Mouse (Mus musculus) heart, adult 2 months (tissue): ENCODE results near the gene Foxr1. TPM values are rescaled to one million over a fixed set of nuclear protein-coding genes. Genes with fewer than 3 reads are reported as not detected.

Experiments
- DNase-seq, 2 experiments: peaks; one replicate each; pipeline ENCODE4 v3.0.0; 2021
- H3K27ac ChIP-seq: fragments of 200-600 bp; 2 replicates; pipeline ENCODE4 v1.8.1; 2022
- H3K27me3 ChIP-seq: fragments of 200-500 bp; 2 replicates; pipeline ENCODE4 v1.6.1; 2012; ENCODE audit warnings: mild to moderate bottlenecking, low read length, inconsistent platforms, mixed read lengths; ENCODE audit not compliant: control insufficient read depth, insufficient read depth
- H3K36me3 ChIP-seq: fragments of 200-500 bp; 2 replicates; pipeline ENCODE4 v1.6.1; 2012; ENCODE audit warnings: low read length, inconsistent platforms; ENCODE audit not compliant: control insufficient read depth, insufficient read depth
- H3K4me1 ChIP-seq: fragments of 200-500 bp; 2 replicates; pipeline ENCODE4 v1.6.1; 2011; ENCODE audit warnings: low read length; ENCODE audit not compliant: control insufficient read depth, insufficient read depth
- H3K4me3 ChIP-seq: fragments of 200-600 bp; 2 replicates; pipeline ENCODE4 v1.8.1; 2022
- H3K79me2 ChIP-seq: fragments of 200-500 bp; replicated peaks from 2 replicates; pipeline ENCODE4 v1.6.1; 2012; ENCODE audit warnings: mild to moderate bottlenecking, inconsistent platforms, low read length, moderate library complexity, mixed read lengths; ENCODE audit not compliant: control insufficient read depth, insufficient read depth
- H3K9ac ChIP-seq: fragments of 200-500 bp; 2 replicates; pipeline ENCODE4 v1.6.1; 2012; ENCODE audit warnings: low read depth, mild to moderate bottlenecking, control low read depth, inconsistent platforms, low read length, mixed read lengths
- CTCF ChIP-seq: fragments of 200-600 bp; IDR thresholded peaks from 2 replicates; pipeline ENCODE4 v1.8.1; 2022; ENCODE audit warnings: antibody characterized with exemption, mild to moderate bottlenecking, moderate library complexity
- EP300 ChIP-seq: fragments of 200-500 bp; IDR thresholded peaks from 2 replicates; pipeline ENCODE4 v1.6.1; 2011; ENCODE audit warnings: low read depth, low read length, control low read depth; ENCODE audit not compliant: insufficient read depth
- POLR2A ChIP-seq: fragments of 200-500 bp; IDR thresholded peaks from 2 replicates; pipeline ENCODE4 v1.6.1; 2011; ENCODE audit warnings: mild to moderate bottlenecking, low read depth, low read length, control low read depth; ENCODE audit not compliant: insufficient read depth
- WGBS: fragments of 180-500 bp; shearing (Covaris S2); methylation state at CpG from one replicate; pipeline ENCODE4 v1.1.7; 2018; 5-methylcytosine and 5-hydroxymethylcytosine counted together
- intact Hi-C: fragments of 180-260 bp; cut with DNase I; formaldehyde crosslinking; loops from one replicate; pipeline ENCODE4 v1.15.1; 2025
- microRNA-seq, 2 experiments: library from miRNA; unstranded; fragments of <30 nt; microRNA quantifications; one replicate each; pipeline ENCODE4 v1.2.0; 2021
- polyA plus RNA-seq: library from polyadenylated mRNA; depleted of rRNA; stranded (reverse); fragments of >200 nt; gene quantifications from 2 replicates; pipeline ENCODE4 v1.2.3, GENCODE M21; 2012; rRNA removed
- total RNA-seq, 2 experiments: library from RNA; stranded (reverse); gene quantifications; 2 replicates each; pipeline ENCODE4 v1.2.3; 2021

Gene Foxr1
- total and polyA plus RNA-seq, 3 experiments, result not detected

DNA sequence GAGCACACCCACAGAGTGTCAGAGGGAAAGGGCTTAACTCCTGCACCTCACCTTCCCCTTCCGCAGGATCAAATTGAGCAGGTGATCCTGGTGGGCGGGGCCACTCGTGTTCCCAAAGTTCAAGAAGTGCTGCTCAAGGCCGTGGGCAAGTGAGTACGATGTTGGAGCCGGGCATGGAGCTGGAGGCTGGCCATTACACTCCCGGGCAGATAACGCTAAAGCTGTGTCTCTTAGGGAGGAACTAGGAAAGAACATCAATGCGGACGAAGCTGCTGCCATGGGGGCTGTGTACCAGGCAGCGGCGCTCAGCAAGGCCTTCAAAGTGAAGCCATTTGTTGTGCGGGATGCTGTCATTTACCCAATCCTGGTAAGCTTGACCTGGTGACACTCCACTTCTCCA, 56.3 kb downstream of the Foxr1 start:
- H3K27ac ChIP-seq, result no peak overlapping the region
- no peaks in the 10 kb centered on the region for H3K79me2 ChIP-seq
- H3K4me3 ChIP-seq, result no peak overlapping the region
- H3K4me1 ChIP-seq, result peaks cover 2% of the 10 kb centered on the region
- no peak for TF ChIP-seq CTCF
- no peak for TF ChIP-seq EP300
- TF ChIP-seq POLR2A, result no peak
- WGBS, result 91% methylated on average over 13 of the region's 13 CpGs
- no peaks in the 10 kb centered on the region for H3K36me3 ChIP-seq
- no peak overlapping the region for H3K9ac ChIP-seq
- intact Hi-C loops, result loop anchor here (10.0 kb wide), 1 partner anchor 400 kb away; no protein-coding TSS in a partner anchor
- no peaks in the 10 kb centered on the region for H3K27me3 ChIP-seq
- DNase-seq, result no peak

Small RNA genes lying within 50 kb of the gene (microRNA-seq; reads per million reads assigned to microRNA genes)
- 0 to 0.39 reads per million in 2 experiments for gene Mir7085

Other genes with a start within 250 kb of the Foxr1 start
- 10 to 100 TPM; 17.8 to 18.7 TPM for gene Cbl, start 207.1 kb downstream of the Foxr1 start, total RNA-seq
- gene Cbl, start 207.1 kb downstream of the Foxr1 start, polyA plus RNA-seq, result 5.0 and 11.8 TPM in 2 replicates
- gene Ccdc153, start 200.5 kb downstream of the Foxr1 start, total RNA-seq, result not detected
- gene Ccdc153, start 200.5 kb downstream of the Foxr1 start, polyA plus RNA-seq, result 1.6 TPM in 1 of 2 replicates, not detected in the other
- 1 to 10 TPM; 3.4 to 4.2 TPM for gene Pdzd3, start 189.7 kb downstream of the Foxr1 start, total RNA-seq
- gene Pdzd3, start 189.7 kb downstream of the Foxr1 start, polyA plus RNA-seq, result 1.7 and 3.3 TPM in 2 replicates
- gene Nlrx1, start 172.5 kb downstream of the Foxr1 start, total RNA-seq, result 10 to 100 TPM; 20.3 to 21.7 TPM
- gene Nlrx1, start 172.5 kb downstream of the Foxr1 start, polyA plus RNA-seq, result 16.1 and 19.0 TPM in 2 replicates
- gene Abcg4, start 152.5 kb downstream of the Foxr1 start, total RNA-seq, result under 1 TPM; 0.42 to 0.75 TPM
- 1.9 and 2.1 TPM in 2 replicates for gene Abcg4, start 152.5 kb downstream of the Foxr1 start, polyA plus RNA-seq
- 10 to 100 TPM in 1 of 2 experiments, 1 to 10 TPM in 1; 6.9 to 10.2 TPM for gene Hinfp, start 135.5 kb downstream of the Foxr1 start, total RNA-seq
- 12.6 and 16.0 TPM in 2 replicates for gene Hinfp, start 135.5 kb downstream of the Foxr1 start, polyA plus RNA-seq
- 10 to 100 TPM; 14.4 to 15.7 TPM for gene C2cd2l, start 120.9 kb downstream of the Foxr1 start, total RNA-seq
- gene C2cd2l, start 120.9 kb downstream of the Foxr1 start, polyA plus RNA-seq, result 20.4 and 29.9 TPM in 2 replicates
- 10 to 100 TPM; 18.9 to 20.6 TPM for gene Dpagt1, start 115.1 kb downstream of the Foxr1 start, total RNA-seq
- 34.3 and 51.3 TPM in 2 replicates for gene Dpagt1, start 115.1 kb downstream of the Foxr1 start, polyA plus RNA-seq
- 10 to 100 TPM; 12.8 TPM for gene H2afx, start 106.4 kb downstream of the Foxr1 start, total RNA-seq
- gene H2afx, start 106.4 kb downstream of the Foxr1 start, polyA plus RNA-seq, result 12.7 and 14.2 TPM in 2 replicates
- gene Hmbs, start 96.9 kb downstream of the Foxr1 start, total RNA-seq, result 10 to 100 TPM; 39.8 to 49.3 TPM
- 37.8 and 51.3 TPM in 2 replicates for gene Hmbs, start 96.9 kb downstream of the Foxr1 start, polyA plus RNA-seq
- 10 to 100 TPM; 13.9 to 15.3 TPM for gene Vps11, start 79.5 kb downstream of the Foxr1 start, total RNA-seq
- gene Vps11, start 79.5 kb downstream of the Foxr1 start, polyA plus RNA-seq, result 15.5 and 17.9 TPM in 2 replicates
- 10 to 100 TPM; 73.9 to 79.6 TPM for gene Hyou1, start 61.6 kb downstream of the Foxr1 start, total RNA-seq
- 23.1 and 41.1 TPM in 2 replicates for gene Hyou1, start 61.6 kb downstream of the Foxr1 start, polyA plus RNA-seq
- 10 to 100 TPM; 20.9 to 24.8 TPM for gene Slc37a4, start 44.3 kb downstream of the Foxr1 start, total RNA-seq
- gene Slc37a4, start 44.3 kb downstream of the Foxr1 start, polyA plus RNA-seq, result 38.9 and 62.9 TPM in 2 replicates
- gene Rps25, start 34.0 kb downstream of the Foxr1 start, total RNA-seq, result 100 to 1,000 TPM; 735 to 889 TPM
- gene Rps25, start 34.0 kb downstream of the Foxr1 start, polyA plus RNA-seq, result 162 and 268 TPM in 2 replicates
- 10 to 100 TPM; 34.9 to 36.2 TPM for gene Trappc4, start 33.5 kb downstream of the Foxr1 start, total RNA-seq
- 28.2 and 39.9 TPM in 2 replicates for gene Trappc4, start 33.5 kb downstream of the Foxr1 start, polyA plus RNA-seq
- 1 to 10 TPM; 5.5 to 5.7 TPM for gene Ccdc84, start 22.6 kb downstream of the Foxr1 start, total RNA-seq
- 10.5 and 18.1 TPM in 2 replicates for gene Ccdc84, start 22.6 kb downstream of the Foxr1 start, polyA plus RNA-seq
- not detected for gene Upk2, start 13.8 kb upstream of the Foxr1 start, total RNA-seq
- 0.47 and 0.53 TPM in 2 replicates for gene Upk2, start 13.8 kb upstream of the Foxr1 start, polyA plus RNA-seq
- gene Bcl9l, start 41.7 kb upstream of the Foxr1 start, total RNA-seq, result 10 to 100 TPM; 44.5 to 58.7 TPM
- 15.3 and 21.5 TPM in 2 replicates for gene Bcl9l, start 41.7 kb upstream of the Foxr1 start, polyA plus RNA-seq
- under 1 TPM; 0.41 to 0.42 TPM for gene Cxcr5, start 120.7 kb upstream of the Foxr1 start, total RNA-seq
- 0.59 and 1.7 TPM in 2 replicates for gene Cxcr5, start 120.7 kb upstream of the Foxr1 start, polyA plus RNA-seq
- 10 to 100 TPM; 75.6 to 88.4 TPM for gene Ddx6, start 163.8 kb upstream of the Foxr1 start, total RNA-seq
- gene Ddx6, start 163.8 kb upstream of the Foxr1 start, polyA plus RNA-seq, result 14.3 and 26.7 TPM in 2 replicates
- gene Treh, start 232.1 kb upstream of the Foxr1 start, total RNA-seq, result not detected
- not detected in 2 replicates for gene Treh, start 232.1 kb upstream of the Foxr1 start, polyA plus RNA-seq